Mouse (Mus musculus): Measurements from ENCODE around the gene Gm49368.
"Not testable (repeated sequence)": the region's sequence is repeated elsewhere in the genome, so short reads cannot be mapped to it uniquely, and the experiment has no call there.

Gm49368 gene

GRCm38 (mm10) chr7:128128741-128129720 is 66.5 kb downstream of the Gm49368 start, which contains the start of gene Itgax:
TSS of gene Itgax (plus strand) at chr7:128129547.
- DNase-seq (ENCODE audit: extremely low spot score, low read depth, low spot score): no peak

- no peak for DNase-seq (ENCODE audit: extremely low spot score, low read depth, low spot score)
Measured at GRCm38 (mm10) chr7:128132148-128132547, 69.7 kb downstream of the Gm49368 start.

- no peak for DNase-seq (ENCODE audit: extremely low spot score, low read depth, low spot score)
Measured at GRCm38 (mm10) chr7:128133596-128133995, 71.1 kb downstream of the Gm49368 start.

- no peak for DNase-seq (ENCODE audit: extremely low spot score, low read depth, low spot score)
Measured at GRCm38 (mm10) chr7:128136927-128137326, 74.4 kb downstream of the Gm49368 start.

GRCm38 (mm10) chr7:128139611-128140010 is 77.1 kb downstream of the Gm49368 start:
- no peak for DNase-seq (ENCODE audit: extremely low spot score, low read depth, low spot score)

DNA sequence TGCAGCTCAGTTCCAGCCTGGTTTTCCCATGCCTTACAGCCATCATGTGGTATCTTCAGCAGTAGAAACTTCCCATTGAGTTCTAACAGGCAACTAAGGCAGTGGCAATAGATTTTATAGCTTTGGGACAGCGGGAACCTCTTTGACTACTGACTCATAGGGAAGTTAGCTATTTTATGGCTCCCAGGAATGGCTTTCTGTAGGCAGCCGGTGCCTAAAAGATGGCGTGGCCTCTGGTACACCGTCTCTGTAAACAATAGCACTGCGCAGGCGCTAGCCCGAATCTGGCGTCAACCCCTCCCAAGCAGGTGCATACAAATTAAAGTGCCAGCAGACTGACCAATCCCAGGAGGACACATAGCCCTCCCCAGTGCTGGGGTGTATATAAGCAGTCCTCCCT is 88.5 kb downstream of the Gm49368 start:
- no peak for DNase-seq (ENCODE audit: extremely low spot score, low read depth, low spot score)

- DNase-seq (ENCODE audit: extremely low spot score, low read depth, low spot score): no peak
Measured at GRCm38 (mm10) chr7:128154076-128154475, 91.6 kb downstream of the Gm49368 start, which contains the start of gene Itgad. TSS of gene Itgad (plus strand) at chr7:128154376.

DNA sequence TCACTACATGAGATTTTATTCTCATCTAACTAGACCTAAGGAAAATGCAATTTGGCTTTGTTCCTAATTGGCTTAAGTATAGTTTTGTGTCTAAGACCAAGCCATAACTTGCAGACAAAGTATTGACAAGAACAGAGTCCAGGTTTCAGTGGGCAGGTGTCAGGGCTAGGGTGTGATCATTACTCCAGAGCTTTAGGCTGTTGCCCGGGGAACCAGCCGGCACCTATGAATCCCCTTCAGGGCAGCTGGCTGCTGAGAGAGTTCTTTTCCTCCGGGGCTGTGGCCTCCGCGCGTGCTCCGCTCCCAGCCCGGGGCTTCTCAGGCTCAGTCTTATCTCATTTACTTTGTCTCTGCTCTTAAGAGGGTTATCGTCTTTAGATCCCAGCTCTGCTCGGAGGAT is 92.4 kb downstream of the Gm49368 start:
- no peak for DNase-seq (ENCODE audit: extremely low spot score, low read depth, low spot score)

DNA sequence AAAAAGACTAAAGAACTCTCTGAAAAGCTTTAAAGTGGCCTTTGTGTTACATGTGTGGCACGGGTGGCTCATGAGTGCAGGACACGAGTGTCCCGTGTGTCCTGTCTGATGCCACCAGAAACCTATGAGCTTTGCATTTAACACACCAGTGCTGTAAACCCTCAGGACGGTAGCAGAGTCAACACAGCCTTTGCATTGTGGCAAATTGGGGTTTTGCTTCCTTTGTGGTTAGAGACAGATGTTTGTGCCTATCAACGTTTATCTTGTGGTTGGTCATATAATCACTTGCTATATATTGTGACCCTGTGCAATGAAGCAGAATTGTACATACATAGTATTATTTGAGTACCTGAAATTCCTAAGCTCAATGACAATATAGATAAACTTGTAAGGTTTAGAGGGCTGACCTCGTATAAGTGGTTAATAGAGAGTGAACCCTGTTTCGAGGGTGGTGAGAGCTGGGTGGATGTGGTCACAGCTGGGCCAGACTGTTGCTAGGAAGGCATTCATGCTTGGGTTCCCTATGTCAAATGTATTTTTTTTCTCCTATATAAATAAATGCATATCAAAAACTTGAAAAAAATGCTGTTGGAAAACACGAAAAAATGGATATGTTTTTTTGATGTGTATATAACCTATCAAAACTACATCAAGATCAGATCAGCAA is 96.3 kb downstream of the Gm49368 start:
- DNase-seq (ENCODE audit: extremely low spot score, low read depth, low spot score): not testable (repeated sequence)

DNA sequence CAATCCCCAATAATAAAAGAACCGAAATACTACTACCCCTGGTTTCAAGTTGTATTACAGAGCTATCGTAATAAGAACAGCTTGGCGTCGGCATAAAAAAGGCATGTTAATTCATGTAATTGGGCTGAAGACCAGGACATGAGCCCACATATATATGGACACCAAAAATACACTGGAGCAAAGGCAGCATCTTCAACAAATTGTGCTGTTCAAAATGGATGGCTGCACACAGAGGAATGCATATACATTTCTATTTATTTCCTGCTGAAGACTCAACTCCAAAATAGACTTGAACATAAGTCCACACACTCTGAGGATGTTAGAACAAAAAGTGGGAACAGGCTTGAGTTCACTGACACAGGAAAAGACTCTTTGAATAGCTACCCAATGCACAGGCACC is 101.5 kb downstream of the Gm49368 start:
- no peak for DNase-seq (ENCODE audit: extremely low spot score, low read depth, low spot score)

- DNase-seq (ENCODE audit: extremely low spot score, low read depth, low spot score): no peak
Measured at GRCm38 (mm10) chr7:128166391-128166790, 103.9 kb downstream of the Gm49368 start.

DNA sequence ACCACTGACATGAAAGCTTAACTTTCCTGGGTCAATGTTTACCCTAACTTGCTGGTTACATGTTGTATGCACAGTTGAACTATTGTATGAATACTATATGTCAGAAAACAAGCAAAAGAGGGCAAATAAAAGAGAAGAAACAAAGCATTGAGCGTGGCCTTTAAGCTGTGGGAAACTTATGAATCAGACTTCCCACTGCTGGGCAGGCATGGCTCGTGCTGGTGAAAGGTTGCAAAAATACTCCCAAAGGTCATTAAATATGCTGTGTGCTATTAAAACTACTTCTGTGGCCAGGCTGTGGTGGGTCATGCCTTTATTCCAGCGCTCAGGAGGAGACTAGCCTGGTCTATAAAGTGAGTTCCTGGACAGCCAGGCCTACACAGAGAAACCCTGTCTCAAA is 107.5 kb downstream of the Gm49368 start:
- no peak for DNase-seq (ENCODE audit: extremely low spot score, low read depth, low spot score)

Measured in hindlimb bud, embryonic 11.5 days (tissue).